Mouse (Mus musculus): ENCODE measurements around the gene Gcc1. TPM values are rescaled to one million over a fixed set of nuclear protein-coding genes. Genes with fewer than 3 reads are reported as not detected.

Gcc1 gene
- polyA plus RNA-seq, 1 experiment from 2014 or later, result 9.5 TPM

- H3K4me3 ChIP-seq (replicated peaks; ENCODE audit: low read depth, low read length), result peak overlapping the region; percentile 44
- H3K9ac ChIP-seq (ENCODE audit: low read depth, low read length), result no peak overlapping the region
- no peaks in the 10 kb centered on the region for H3K9me3 ChIP-seq (replicated peaks; ENCODE audit: low read length)
- no peak for TF ChIP-seq CTCF (IDR thresholded peaks at IDR 0.05; ENCODE audit: low read depth)
- no peak overlapping the region for H3K27ac ChIP-seq
- H3K4me1 ChIP-seq (replicated peaks; ENCODE audit: insufficient read depth, low read length), result no peaks in the 10 kb centered on the region
- H3K36me3 ChIP-seq (ENCODE audit: insufficient read depth, low read length), result no peaks in the 10 kb centered on the region
- 4% methylated on average over 19 of the region's 19 CpGs for WGBS
- no peak for ATAC-seq (replicated peaks; ENCODE audit: low FRiP score, low read depth)
- DNase-seq (ENCODE audit: low spot score), result peak; percentile 56
- H3K4me2 ChIP-seq (ENCODE audit: low read length), result peak overlapping the region; percentile 81
- peaks cover 11% of the 10 kb centered on the region for H3K27me3 ChIP-seq (ENCODE audit: insufficient read depth, low read length)
Measured at GRCm38 (mm10) chr6:28396853-28397457, 31.2 kb downstream of the Gcc1 start.

DNA sequence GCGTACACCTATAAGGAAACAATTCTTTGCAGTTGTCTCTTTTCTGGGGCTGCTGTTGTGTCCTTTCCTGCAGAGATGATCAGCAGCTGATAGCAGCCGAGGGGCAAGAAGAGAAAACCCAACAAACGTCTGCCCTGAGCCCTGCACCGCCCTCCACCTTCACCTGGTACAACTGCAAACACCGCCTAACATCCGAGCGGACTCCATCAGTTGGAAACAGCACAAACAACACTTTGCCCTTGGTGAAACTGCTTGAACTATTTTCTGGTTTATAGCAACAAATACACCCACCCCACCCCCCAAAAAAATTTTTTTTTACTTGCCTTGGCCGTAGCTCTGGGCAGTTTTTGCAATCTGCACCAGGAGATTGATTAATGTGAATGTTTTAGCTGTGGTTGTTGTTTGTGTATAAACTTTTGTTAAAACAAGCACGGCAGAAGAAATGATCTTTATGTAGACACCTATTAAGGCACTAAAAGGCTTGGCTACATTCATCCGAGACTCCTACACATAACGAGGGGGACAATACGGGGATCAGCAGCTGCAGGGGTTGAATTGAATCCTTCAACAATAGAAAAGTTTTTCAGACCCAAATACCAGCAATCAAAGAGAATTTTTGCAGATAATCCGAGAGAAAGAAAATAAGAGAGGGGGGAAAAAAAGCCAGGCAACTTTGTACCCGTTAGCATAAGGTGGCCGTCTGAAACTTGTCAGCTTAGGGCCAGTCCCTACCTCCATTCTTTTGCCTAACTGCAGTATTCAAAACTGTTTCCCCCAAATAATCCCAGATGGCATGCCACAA lies 31.9 kb downstream of the Gcc1 start:
- TF ChIP-seq CTCF (IDR thresholded peaks at IDR 0.05; ENCODE audit: low read depth), result no peak
- Histone ChIP-seq H3K27ac (no peak overlapping the region), H3K36me3 (ENCODE audit: insufficient read depth, low read length) (no peaks in the 10 kb centered on the region), H3K4me2 (ENCODE audit: low read length) (no peak overlapping the region), H3K9me3 (replicated peaks; ENCODE audit: low read length) (no peaks in the 10 kb centered on the region), H3K9ac (ENCODE audit: low read depth, low read length) (no peak overlapping the region), H3K4me1 (replicated peaks; ENCODE audit: insufficient read depth, low read length) (no peaks in the 10 kb centered on the region), H3K27me3 (ENCODE audit: insufficient read depth, low read length) (peaks cover 11% of the 10 kb centered on the region), H3K4me3 (replicated peaks; ENCODE audit: low read depth, low read length) (no peak overlapping the region)
- no peak for ATAC-seq (replicated peaks; ENCODE audit: low FRiP score, low read depth)
- WGBS, result 40% methylated on average over 15 of the region's 15 CpGs
- no peak for DNase-seq (ENCODE audit: low spot score)

DNA sequence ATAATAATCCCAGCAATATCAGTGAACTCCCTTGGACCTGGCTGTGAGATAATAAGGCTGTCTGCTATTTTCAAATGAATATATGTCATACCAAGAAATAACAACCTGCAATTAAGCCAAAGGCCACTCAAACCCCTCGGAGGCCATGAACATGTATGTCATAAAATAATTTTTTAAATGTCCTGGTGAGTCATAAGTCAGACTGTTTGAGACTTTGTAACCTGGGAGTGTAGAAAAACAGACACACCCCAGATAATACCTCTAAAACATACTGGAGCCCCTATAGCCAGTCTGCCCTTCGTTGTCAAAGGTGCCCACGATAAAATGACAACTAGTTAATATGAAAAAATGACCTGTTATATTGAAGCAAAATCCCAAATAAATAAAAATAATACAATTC lies 39.2 kb downstream of the Gcc1 start:
- Histone ChIP-seq H3K27ac (no peak overlapping the region), H3K9ac (ENCODE audit: low read depth, low read length) (no peak overlapping the region), H3K4me2 (ENCODE audit: low read length) (no peak overlapping the region), H3K27me3 (ENCODE audit: insufficient read depth, low read length) (no peaks in the 10 kb centered on the region), H3K4me3 (replicated peaks; ENCODE audit: low read depth, low read length) (no peak overlapping the region), H3K36me3 (ENCODE audit: insufficient read depth, low read length) (no peaks in the 10 kb centered on the region), H3K9me3 (replicated peaks; ENCODE audit: low read length) (no peaks in the 10 kb centered on the region), H3K4me1 (replicated peaks; ENCODE audit: insufficient read depth, low read length) (no peaks in the 10 kb centered on the region)
- DNase-seq (ENCODE audit: low spot score) (no peak), ATAC-seq (replicated peaks; ENCODE audit: low FRiP score, low read depth) (no peak)
- 80% methylated on average over 3 of the region's 3 CpGs for WGBS
- TF ChIP-seq CTCF (IDR thresholded peaks at IDR 0.05; ENCODE audit: low read depth), result no peak

- no peak overlapping the region for H3K27ac ChIP-seq
- WGBS, result 73% methylated on average over 3 of the region's 3 CpGs
- no peaks in the 10 kb centered on the region for H3K27me3 ChIP-seq (ENCODE audit: insufficient read depth, low read length)
- DNase-seq (ENCODE audit: low spot score) (no peak), ATAC-seq (replicated peaks; ENCODE audit: low FRiP score, low read depth) (no peak)
- H3K4me3 ChIP-seq (replicated peaks; ENCODE audit: low read depth, low read length), result no peak overlapping the region
- no peak for TF ChIP-seq CTCF (IDR thresholded peaks at IDR 0.05; ENCODE audit: low read depth)
- H3K9ac ChIP-seq (ENCODE audit: low read depth, low read length), result no peak overlapping the region
- no peaks in the 10 kb centered on the region for H3K4me1 ChIP-seq (replicated peaks; ENCODE audit: insufficient read depth, low read length)
- no peak overlapping the region for H3K4me2 ChIP-seq (ENCODE audit: low read length)
- H3K9me3 ChIP-seq (replicated peaks; ENCODE audit: low read length), result no peaks in the 10 kb centered on the region
- no peaks in the 10 kb centered on the region for H3K36me3 ChIP-seq (ENCODE audit: insufficient read depth, low read length)
Measured at GRCm38 (mm10) chr6:28385169-28385568, 43.0 kb downstream of the Gcc1 start.

DNA sequence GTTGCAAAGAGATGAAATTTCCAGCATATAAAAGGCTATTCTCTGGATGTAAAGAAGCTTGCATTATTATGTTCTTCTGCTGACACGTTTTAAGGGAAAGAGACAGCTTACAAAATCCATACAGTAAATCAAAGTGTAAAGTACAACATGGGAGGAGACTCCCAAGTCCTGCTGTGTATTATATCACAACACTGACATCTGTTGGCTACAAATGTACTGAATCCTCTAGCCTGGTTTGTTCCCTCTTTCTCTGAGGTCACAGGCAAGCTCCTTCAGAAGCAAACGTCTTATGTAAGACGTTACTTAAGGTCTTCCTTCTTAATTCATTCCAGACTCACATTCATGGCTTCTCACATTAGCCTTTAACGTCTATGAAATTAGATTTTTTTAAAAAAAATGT lies 46.2 kb downstream of the Gcc1 start:
- Histone ChIP-seq H3K27me3 (ENCODE audit: insufficient read depth, low read length) (no peaks in the 10 kb centered on the region), H3K4me1 (replicated peaks; ENCODE audit: insufficient read depth, low read length) (no peaks in the 10 kb centered on the region), H3K4me3 (replicated peaks; ENCODE audit: low read depth, low read length) (no peak overlapping the region), H3K4me2 (ENCODE audit: low read length) (no peak overlapping the region), H3K27ac (no peak overlapping the region), H3K36me3 (ENCODE audit: insufficient read depth, low read length) (no peaks in the 10 kb centered on the region), H3K9me3 (replicated peaks; ENCODE audit: low read length) (no peaks in the 10 kb centered on the region), H3K9ac (ENCODE audit: low read depth, low read length) (no peak overlapping the region)
- 47% methylated on average over 4 of the region's 4 CpGs for WGBS
- ATAC-seq (replicated peaks; ENCODE audit: low FRiP score, low read depth), result no peak
- peak; percentile 28; the same call in 1 of the 2 replicates for TF ChIP-seq CTCF (IDR thresholded peaks at IDR 0.05; ENCODE audit: low read depth)
- peak; percentile 12 for DNase-seq (ENCODE audit: low spot score)

GRCm38 (mm10) chr6:28369966-28370683 lies 58.1 kb downstream of the Gcc1 start:
- no peak for ATAC-seq (replicated peaks; ENCODE audit: low FRiP score, low read depth)
- Histone ChIP-seq H3K4me3 (replicated peaks; ENCODE audit: low read depth, low read length) (no peak overlapping the region), H3K4me2 (ENCODE audit: low read length) (no peak overlapping the region), H3K36me3 (ENCODE audit: insufficient read depth, low read length) (no peaks in the 10 kb centered on the region), H3K9ac (ENCODE audit: low read depth, low read length) (no peak overlapping the region), H3K4me1 (replicated peaks; ENCODE audit: insufficient read depth, low read length) (no peaks in the 10 kb centered on the region), H3K9me3 (replicated peaks; ENCODE audit: low read length) (no peaks in the 10 kb centered on the region), H3K27ac (no peak overlapping the region), H3K27me3 (ENCODE audit: insufficient read depth, low read length) (no peaks in the 10 kb centered on the region)
- DNase-seq (ENCODE audit: low spot score), result no peak
- TF ChIP-seq CTCF (IDR thresholded peaks at IDR 0.05; ENCODE audit: low read depth), result no peak
- WGBS, result 70% methylated on average over 6 of the region's 6 CpGs

Measured in kidney, postnatal 0 days (tissue).